Mouse (Mus musculus): Measurements from ENCODE around the gene Tspan15. TPM values are rescaled to one million over a fixed set of nuclear protein-coding genes. Genes with fewer than 3 reads are reported as not detected.

Tspan15 gene
- polyA plus RNA-seq, 1 experiment from 2014 or later, result 8.8 TPM

- Histone ChIP-seq H3K4me2 (no peak overlapping the region), H3K9ac (no peak overlapping the region), H3K36me3 (no peaks in the 10 kb centered on the region), H3K27me3 (peaks cover 8% of the 10 kb centered on the region; the same call in 1 of the 2 replicates), H3K27ac (no peak overlapping the region), H3K4me3 (replicated peaks) (no peak overlapping the region), H3K4me1 (replicated peaks) (peaks cover 68% of the 10 kb centered on the region), H3K9me3 (replicated peaks) (no peaks in the 10 kb centered on the region)
- DNase-seq (no peak), ATAC-seq (ENCODE audit: low read depth) (no peak)
- WGBS (ENCODE audit: insufficient replicate concordance), result 79% methylated on average over 6 of the region's 6 CpGs
Observed at GRCm38 (mm10) chr10:62228126-62228525, 2.9 kb downstream of the Tspan15 start.

DNA sequence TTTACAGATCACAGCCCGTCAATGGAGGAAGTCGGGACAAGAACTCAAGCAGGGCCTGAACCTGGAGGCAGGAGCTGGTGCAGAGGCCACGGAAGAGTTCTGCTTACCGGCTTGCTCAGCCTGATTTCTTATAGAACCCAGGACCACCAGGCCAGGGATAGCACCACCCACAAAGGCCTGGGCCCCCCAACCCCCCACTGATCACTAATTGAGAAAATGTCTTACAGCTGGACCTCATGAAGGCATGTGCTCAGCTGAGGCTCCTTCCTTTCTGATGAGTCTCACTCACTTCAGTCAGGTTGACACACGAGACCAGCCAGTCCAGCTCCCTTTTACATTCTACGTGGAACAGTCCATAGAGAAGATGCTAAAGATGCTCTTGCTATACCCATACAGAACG lies 5.2 kb downstream of the Tspan15 start:
- Histone ChIP-seq H3K4me1 (replicated peaks) (peaks cover 73% of the 10 kb centered on the region), H3K4me3 (replicated peaks) (no peak overlapping the region), H3K36me3 (no peaks in the 10 kb centered on the region), H3K27ac (no peak overlapping the region), H3K9ac (no peak overlapping the region), H3K4me2 (no peak overlapping the region), H3K27me3 (peaks cover 8% of the 10 kb centered on the region; the same call in 1 of the 2 replicates), H3K9me3 (replicated peaks) (no peaks in the 10 kb centered on the region)
- WGBS (ENCODE audit: insufficient replicate concordance), result 77% methylated on average over 7 of the region's 7 CpGs
- DNase-seq (no peak), ATAC-seq (ENCODE audit: low read depth) (no peak)

GRCm38 (mm10) chr10:62224231-62224630 lies 6.8 kb downstream of the Tspan15 start:
- Histone ChIP-seq H3K27me3 (no peaks in the 10 kb centered on the region), H3K36me3 (no peaks in the 10 kb centered on the region), H3K9ac (no peak overlapping the region), H3K9me3 (replicated peaks) (no peaks in the 10 kb centered on the region), H3K4me2 (no peak overlapping the region), H3K4me3 (replicated peaks) (no peak overlapping the region), H3K4me1 (replicated peaks) (peaks cover 70% of the 10 kb centered on the region), H3K27ac (peak overlapping the region; percentile 31; the same call in 1 of the 2 replicates)
- 64% methylated on average over 6 of the region's 6 CpGs for WGBS (ENCODE audit: insufficient replicate concordance)
- DNase-seq (no peak), ATAC-seq (ENCODE audit: low read depth) (no peak)

DNA sequence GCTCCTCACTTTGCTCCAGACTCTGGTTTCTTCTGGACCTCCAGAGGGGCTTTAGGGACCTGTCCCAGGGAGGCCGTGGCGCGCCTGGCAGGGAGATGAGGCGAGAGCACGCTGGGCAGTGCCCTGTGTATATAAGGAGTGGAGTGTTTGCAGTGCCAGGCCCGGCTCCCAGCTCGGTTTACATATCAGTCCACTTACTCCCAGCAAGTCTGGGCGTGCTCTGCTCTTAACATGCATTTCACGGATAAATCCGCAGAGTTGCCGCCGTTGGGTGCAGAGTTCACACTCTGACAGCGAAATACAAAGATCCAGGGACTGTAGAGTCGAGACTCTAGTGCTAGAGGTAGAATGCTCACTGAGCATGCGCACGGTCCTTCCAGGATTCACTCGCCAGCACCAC lies 8.3 kb downstream of the Tspan15 start:
- Histone ChIP-seq H3K4me1 (replicated peaks) (peaks cover 70% of the 10 kb centered on the region), H3K4me3 (replicated peaks) (no peak overlapping the region), H3K9me3 (replicated peaks) (no peaks in the 10 kb centered on the region), H3K27ac (no peak overlapping the region), H3K9ac (no peak overlapping the region), H3K4me2 (no peak overlapping the region), H3K36me3 (no peaks in the 10 kb centered on the region), H3K27me3 (no peaks in the 10 kb centered on the region)
- ATAC-seq (ENCODE audit: low read depth), result no peak
- no peak for DNase-seq
- 78% methylated on average over 17 of the region's 17 CpGs for WGBS (ENCODE audit: insufficient replicate concordance)

- Histone ChIP-seq H3K4me2 (peak overlapping the region; percentile 21), H3K27ac (no peak overlapping the region; the same call in 1 of the 2 replicates), H3K27me3 (no peaks in the 10 kb centered on the region), H3K9me3 (replicated peaks) (no peaks in the 10 kb centered on the region), H3K4me1 (replicated peaks) (peaks cover 72% of the 10 kb centered on the region), H3K4me3 (replicated peaks) (no peak overlapping the region), H3K36me3 (no peaks in the 10 kb centered on the region), H3K9ac (peak overlapping the region; percentile 5; the same call in 1 of the 2 replicates)
- DNase-seq (no peak), ATAC-seq (ENCODE audit: low read depth) (peak; percentile 62; the same call in 1 of the 2 replicates)
- 50% methylated on average over 2 of the region's 2 CpGs for WGBS (ENCODE audit: insufficient replicate concordance)
Observed at GRCm38 (mm10) chr10:62221647-62222046, 9.4 kb downstream of the Tspan15 start.

GRCm38 (mm10) chr10:62220732-62221514 lies 10.1 kb downstream of the Tspan15 start:
- no peaks in the 10 kb centered on the region for H3K27me3 ChIP-seq
- peaks cover 76% of the 10 kb centered on the region for H3K4me1 ChIP-seq (replicated peaks)
- peak overlapping the region; percentile 21; the same call in 1 of the 2 replicates for H3K4me2 ChIP-seq
- ATAC-seq (ENCODE audit: low read depth) (no peak), DNase-seq (no peak)
- no peak overlapping the region for H3K27ac ChIP-seq
- no peaks in the 10 kb centered on the region for H3K36me3 ChIP-seq
- H3K9ac ChIP-seq, result peak overlapping the region; percentile 5; the same call in 1 of the 2 replicates
- H3K9me3 ChIP-seq (replicated peaks), result no peaks in the 10 kb centered on the region
- WGBS (ENCODE audit: insufficient replicate concordance), result 60% methylated on average over 8 of the region's 8 CpGs
- no peak overlapping the region for H3K4me3 ChIP-seq (replicated peaks)

- H3K36me3 ChIP-seq, result no peaks in the 10 kb centered on the region
- DNase-seq (no peak), ATAC-seq (ENCODE audit: low read depth) (no peak)
- 0 out of 2 replicates have a peak overlapping the region, but pooled peaks have one; percentile 34 for H3K4me2 ChIP-seq
- H3K4me1 ChIP-seq (replicated peaks), result peaks cover 89% of the 10 kb centered on the region
- H3K9me3 ChIP-seq (replicated peaks), result no peaks in the 10 kb centered on the region
- H3K27me3 ChIP-seq, result no peaks in the 10 kb centered on the region
- no peak overlapping the region for H3K4me3 ChIP-seq (replicated peaks)
- 0 out of 2 replicates have a peak overlapping the region, but pooled peaks have one; percentile 8 for H3K9ac ChIP-seq
- H3K27ac ChIP-seq, result peak overlapping the region; percentile 94
- WGBS (ENCODE audit: insufficient replicate concordance), result 80% methylated on average over 7 of the region's 7 CpGs
Observed at GRCm38 (mm10) chr10:62218789-62219172, 12.3 kb downstream of the Tspan15 start.

- peak overlapping the region; percentile 34 for H3K4me2 ChIP-seq
Observed at GRCm38 (mm10) chr10:62218044-62218788, 12.8 kb downstream of the Tspan15 start.

DNA sequence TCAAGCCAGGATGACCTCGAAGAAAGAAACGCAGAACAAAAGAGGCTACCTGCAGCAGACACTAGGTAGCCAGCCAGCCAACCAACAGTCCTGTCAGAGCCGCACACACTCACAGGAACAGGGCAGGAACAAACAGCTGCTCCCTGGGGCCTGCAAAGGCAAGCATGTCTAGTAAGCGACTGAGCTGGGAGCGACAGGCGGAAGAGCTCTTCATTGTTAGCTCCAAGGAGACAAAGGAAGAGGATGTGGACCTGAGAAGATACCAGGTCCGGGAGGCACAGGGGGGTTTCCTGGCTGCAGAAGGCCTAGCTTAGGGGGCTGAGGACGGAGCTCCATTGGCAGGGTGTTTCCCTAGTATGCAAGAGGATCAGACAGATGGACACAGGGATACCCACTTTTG lies 13.9 kb downstream of the Tspan15 start:
- Histone ChIP-seq H3K27ac (peak overlapping the region; percentile 94), H3K4me2 (peak overlapping the region; percentile 70), H3K27me3 (no peaks in the 10 kb centered on the region), H3K9me3 (replicated peaks) (no peaks in the 10 kb centered on the region), H3K4me3 (replicated peaks) (no peak overlapping the region), H3K4me1 (replicated peaks) (peaks cover 95% of the 10 kb centered on the region), H3K9ac (peak overlapping the region; percentile 71), H3K36me3 (no peaks in the 10 kb centered on the region)
- 27% methylated on average over 8 of the region's 8 CpGs for WGBS (ENCODE audit: insufficient replicate concordance)
- ATAC-seq (ENCODE audit: low read depth), result no peak
- DNase-seq, result peak; percentile 20

More at GRCm38 (mm10) chr10:62218044-62218788, 12.8 kb downstream of the Tspan15 start:
- Histone ChIP-seq H3K27me3 (no peaks in the 10 kb centered on the region), H3K27ac (peak overlapping the region; percentile 94), H3K9ac (0 out of 2 replicates have a peak overlapping the region, but pooled peaks have one; percentile 8), H3K4me3 (replicated peaks) (no peak overlapping the region), H3K36me3 (no peaks in the 10 kb centered on the region), H3K4me1 (replicated peaks) (peaks cover 94% of the 10 kb centered on the region), H3K9me3 (replicated peaks) (no peaks in the 10 kb centered on the region)
- no peak for DNase-seq
- no peak for ATAC-seq (ENCODE audit: low read depth)
- 57% methylated on average over 19 of the region's 19 CpGs for WGBS (ENCODE audit: insufficient replicate concordance)

- Histone ChIP-seq H3K4me2 (peak overlapping the region; percentile 70), H3K36me3 (no peaks in the 10 kb centered on the region), H3K9ac (peak overlapping the region; percentile 71), H3K9me3 (replicated peaks) (no peaks in the 10 kb centered on the region), H3K4me1 (replicated peaks) (peaks cover 92% of the 10 kb centered on the region), H3K4me3 (replicated peaks) (peak overlapping the region; percentile 45), H3K27me3 (no peaks in the 10 kb centered on the region), H3K27ac (peak overlapping the region; percentile 94)
- peak; percentile 79 for DNase-seq
- ATAC-seq (ENCODE audit: low read depth), result peak; percentile 80
- 8% methylated on average over 5 of the region's 5 CpGs for WGBS (ENCODE audit: insufficient replicate concordance)
Observed at GRCm38 (mm10) chr10:62216595-62216994, 14.5 kb downstream of the Tspan15 start.

DNA sequence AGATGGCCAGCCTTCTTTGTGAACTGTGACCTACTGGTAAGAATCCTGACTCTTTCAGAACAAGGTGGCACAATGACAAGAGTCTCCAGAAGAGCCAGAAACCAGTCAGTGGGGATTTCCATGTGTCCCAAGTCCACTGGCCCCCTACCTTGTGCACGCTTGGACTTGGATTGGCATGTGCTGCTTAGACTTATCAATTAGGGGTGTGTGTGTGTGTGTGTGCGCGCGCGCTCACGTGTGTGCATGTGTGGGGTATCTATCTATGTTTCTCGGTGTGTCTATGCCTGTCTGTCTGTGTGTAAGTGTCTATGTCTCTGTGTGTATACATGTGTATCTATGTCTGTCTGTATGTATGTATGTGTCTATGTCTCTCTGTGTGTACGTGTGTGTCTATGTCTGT lies 15.4 kb downstream of the Tspan15 start:
- Histone ChIP-seq H3K36me3 (no peaks in the 10 kb centered on the region), H3K4me2 (peak overlapping the region; percentile 70), H3K9ac (peak overlapping the region; percentile 71), H3K4me3 (replicated peaks) (peak overlapping the region; percentile 45), H3K9me3 (replicated peaks) (no peaks in the 10 kb centered on the region), H3K27me3 (no peaks in the 10 kb centered on the region), H3K27ac (peak overlapping the region; percentile 94), H3K4me1 (replicated peaks) (peaks cover 85% of the 10 kb centered on the region)
- peak; percentile 62; the same call in 1 of the 2 replicates for ATAC-seq (ENCODE audit: low read depth)
- WGBS (ENCODE audit: insufficient replicate concordance), result 37% methylated on average over 8 of the region's 8 CpGs
- DNase-seq, result peak; percentile 37

All from liver, embryonic 13.5 days (tissue).